In the genomic region with DNA sequence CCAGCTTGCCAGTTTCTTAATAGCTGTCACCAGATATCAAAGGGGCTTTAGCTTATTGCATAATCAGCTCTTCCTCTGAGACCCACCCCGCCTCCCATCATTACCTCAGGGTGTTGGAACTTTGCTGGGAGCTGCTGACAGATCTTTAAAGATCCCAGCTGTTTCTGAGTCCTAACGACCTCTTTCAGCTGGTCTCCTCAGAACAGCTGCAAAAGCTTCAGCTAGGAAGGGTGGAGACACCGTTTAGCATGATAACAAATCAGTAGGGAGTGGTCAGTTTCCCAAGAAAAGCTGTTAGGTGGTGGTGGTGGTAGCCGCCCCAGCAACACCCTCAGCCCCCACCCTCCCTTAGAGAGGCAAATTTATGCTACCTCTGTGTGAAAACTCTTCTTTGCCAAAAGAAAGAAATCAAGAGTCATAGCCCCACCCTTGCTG, we compare ENCODE assay signal across 9 mouse cellular contexts.
A peak's percentile ranks its signal among the peaks of the same experiment; 100 is the strongest.
DNase-seq lines count a peak whose midpoint lies in the region; ATAC-seq lines count a peak whose summit lies in the region.
"Had no signal": no experiment of that assay in that cellular context is flagged by ENCODE, and none has a peak within 500 bp of the region (broad histone marks: within the 10 kb centered on the region; RNA-seq: fewer than 3 reads in every experiment).

No protein-coding gene starts in this region.

- peak; percentile 15 for DNase-seq in hindbrain, embryonic 11.5 days (ENCODE audit: low spot score)
- DNase-seq in gastrocnemius, adult 8-10 months (ENCODE audit: low spot score in 2 of 2), result peak; percentile 37 to 43
- DNase-seq in midbrain, embryonic 14.5 days, result peak; percentile 19
- no peak for DNase-seq in left cerebral cortex, postnatal 14 days (ENCODE audit: low spot score in 2 of 2)
- no peak for DNase-seq in cerebellum, adult 11 months
- no peak for DNase-seq in left cerebral cortex, postnatal 36 days (ENCODE audit: low spot score in 2 of 2)

- H3K4me2 ChIP-seq in hindbrain, embryonic 11.5 days (replicated peaks; ENCODE audit: low read depth, low read length), result no peak overlapping the region
- no peak overlapping the region for H3K4me2 ChIP-seq in hindbrain, embryonic 12.5 days (replicated peaks)
- no peak overlapping the region for H3K4me2 ChIP-seq in kidney, embryonic 14.5 days (replicated peaks; ENCODE audit: low read depth, low read length)
- H3K4me2 ChIP-seq in midbrain, embryonic 14.5 days (ENCODE audit: low read length), result no peak overlapping the region
- H3K4me2 ChIP-seq: neural tube, embryonic 13.5 days had no signal

- intact Hi-C loops in left cerebral cortex, postnatal 14 days (cut with DNase I), result no loop called here
- intact Hi-C loops in left cerebral cortex, postnatal 36 days (cut with DNase I), result no loop called here

- ATAC-seq in hindbrain, embryonic 11.5 days (ENCODE audit: low FRiP score), result no peak
- ATAC-seq in hindbrain, embryonic 12.5 days (ENCODE audit: low FRiP score), result no peak
- ATAC-seq in kidney, embryonic 14.5 days (ENCODE audit: low FRiP score, low TSS enrichment), result peak; percentile 95
- 0 out of 2 replicates have a peak, but pooled peaks have one; percentile 20 for ATAC-seq in midbrain, embryonic 14.5 days (ENCODE audit: low FRiP score, low TSS enrichment)

- no peaks in the 10 kb centered on the region for H3K4me1 ChIP-seq in hindbrain, embryonic 11.5 days (replicated peaks; ENCODE audit: control insufficient read depth, insufficient read depth, low read length)
- peaks cover 4% of the 10 kb centered on the region for H3K4me1 ChIP-seq in hindbrain, embryonic 12.5 days
- no peaks in the 10 kb centered on the region for H3K4me1 ChIP-seq in kidney, embryonic 14.5 days (ENCODE audit: control insufficient read depth, insufficient read depth, low read length)
- 0 out of 2 replicates have a peak, but pooled peaks cover 4% of the 10 kb centered on the region for H3K4me1 ChIP-seq in midbrain, embryonic 14.5 days (ENCODE audit: control insufficient read depth, insufficient read depth, low read length)

- H3K27me3 ChIP-seq in hindbrain, embryonic 11.5 days (ENCODE audit: control insufficient read depth, insufficient read depth, low read length), result no peaks in the 10 kb centered on the region
- no peaks in the 10 kb centered on the region for H3K27me3 ChIP-seq in hindbrain, embryonic 12.5 days
- no peaks in the 10 kb centered on the region for H3K27me3 ChIP-seq in kidney, embryonic 14.5 days (ENCODE audit: control insufficient read depth, insufficient read depth, low read length)
- no peaks in the 10 kb centered on the region for H3K27me3 ChIP-seq in midbrain, embryonic 14.5 days (ENCODE audit: control insufficient read depth, insufficient read depth, low read length)
- H3K27me3 ChIP-seq: neural tube, embryonic 13.5 days had no signal

- WGBS in hindbrain, embryonic 11.5 days, result 13% methylated on average over 4 of the region's 4 CpGs
- 6% methylated on average over 4 of the region's 4 CpGs for WGBS in hindbrain, embryonic 12.5 days
- WGBS in kidney, embryonic 14.5 days, result 4% methylated on average over 4 of the region's 4 CpGs
- 5% methylated on average over 4 of the region's 4 CpGs for WGBS in midbrain, embryonic 14.5 days

- H3K4me3 ChIP-seq in hindbrain, embryonic 11.5 days (ENCODE audit: low read depth, low read length), result no peak overlapping the region
- no peak overlapping the region for H3K4me3 ChIP-seq in hindbrain, embryonic 12.5 days
- no peak overlapping the region for H3K4me3 ChIP-seq in kidney, embryonic 14.5 days (ENCODE audit: low read length)
- H3K4me3 ChIP-seq in midbrain, embryonic 14.5 days (replicated peaks; ENCODE audit: low read depth, low read length), result no peak overlapping the region
- H3K4me3 ChIP-seq: neural tube, embryonic 13.5 days had no signal

- no peaks in the 10 kb centered on the region for H3K9me3 ChIP-seq in hindbrain, embryonic 11.5 days (ENCODE audit: control insufficient read depth, low read length)
- H3K9me3 ChIP-seq in hindbrain, embryonic 12.5 days (replicated peaks), result no peaks in the 10 kb centered on the region
- no peaks in the 10 kb centered on the region for H3K9me3 ChIP-seq in kidney, embryonic 14.5 days (ENCODE audit: control insufficient read depth, low read length)
- H3K9me3 ChIP-seq in midbrain, embryonic 14.5 days (ENCODE audit: control insufficient read depth, low read length), result no peaks in the 10 kb centered on the region
- H3K9me3 ChIP-seq: neural tube, embryonic 13.5 days had no signal

- H3K9ac ChIP-seq in hindbrain, embryonic 11.5 days (ENCODE audit: low read depth, low read length), result no peak overlapping the region
- no peak overlapping the region for H3K9ac ChIP-seq in hindbrain, embryonic 12.5 days
- H3K9ac ChIP-seq in kidney, embryonic 14.5 days (ENCODE audit: low read depth, low read length), result no peak overlapping the region
- H3K9ac ChIP-seq in midbrain, embryonic 14.5 days (replicated peaks; ENCODE audit: low read length), result no peak overlapping the region
- H3K9ac ChIP-seq: neural tube, embryonic 13.5 days had no signal

- no peaks in the 10 kb centered on the region for H3K36me3 ChIP-seq in hindbrain, embryonic 11.5 days (ENCODE audit: control insufficient read depth, insufficient read depth, low read length)
- no peaks in the 10 kb centered on the region for H3K36me3 ChIP-seq in hindbrain, embryonic 12.5 days
- no peaks in the 10 kb centered on the region for H3K36me3 ChIP-seq in kidney, embryonic 14.5 days (ENCODE audit: control insufficient read depth, insufficient read depth, low read length)
- no peaks in the 10 kb centered on the region for H3K36me3 ChIP-seq in midbrain, embryonic 14.5 days (ENCODE audit: control insufficient read depth, insufficient read depth, low read length)
- H3K36me3 ChIP-seq: neural tube, embryonic 13.5 days had no signal

- H3K27ac ChIP-seq in hindbrain, embryonic 11.5 days (ENCODE audit: low read depth, low read length), result no peak overlapping the region
- no peak overlapping the region for H3K27ac ChIP-seq in hindbrain, embryonic 12.5 days
- H3K27ac ChIP-seq in kidney, embryonic 14.5 days (ENCODE audit: low read depth, low read length), result no peak overlapping the region
- H3K27ac ChIP-seq in midbrain, embryonic 14.5 days (replicated peaks; ENCODE audit: low read depth, low read length), result no peak overlapping the region
- H3K27ac ChIP-seq: neural tube, embryonic 13.5 days had no signal

Comparison
In these comparisons a context has a peak if more than half of its experiments do, and no peak if none do; other contexts are left out.
1. ATAC-seq: peak in kidney, embryonic 14.5 days (single experiment) and midbrain, embryonic 14.5 days (single experiment); none in hindbrain, embryonic 11.5 days (single experiment) and hindbrain, embryonic 12.5 days (single experiment).
2. DNase-seq: peak in hindbrain, embryonic 11.5 days (single experiment), gastrocnemius, adult 8-10 months (2 of 2) and midbrain, embryonic 14.5 days (single experiment); none in left cerebral cortex, postnatal 14 days (0 of 2), cerebellum, adult 11 months (single experiment) and left cerebral cortex, postnatal 36 days (0 of 2).